Mouse (Mus musculus) heart, adult 2 months (tissue): ENCODE data around the gene Stra8.

ENCODE experiments used
- CTCF ChIP-seq: fragments of 200-600 bp; IDR thresholded peaks from 2 replicates; pipeline ENCODE4 v1.8.1; 2022; ENCODE audit warnings: antibody characterized with exemption, mild to moderate bottlenecking, moderate library complexity
- EP300 ChIP-seq: fragments of 200-500 bp; IDR thresholded peaks from 2 replicates; pipeline ENCODE4 v1.6.1; 2011; ENCODE audit warnings: low read depth, low read length, control low read depth; ENCODE audit not compliant: insufficient read depth
- POLR2A ChIP-seq: fragments of 200-500 bp; IDR thresholded peaks from 2 replicates; pipeline ENCODE4 v1.6.1; 2011; ENCODE audit warnings: mild to moderate bottlenecking, low read depth, low read length, control low read depth; ENCODE audit not compliant: insufficient read depth

- TF ChIP-seq CTCF (no peak), POLR2A (no peak), EP300 (no peak)
Measured at GRCm38 (mm10) chr6:34889185-34889584, 30.8 kb upstream of the Stra8 start.
